Mouse (Mus musculus) small intestine, adult 10 weeks (tissue): Measurements from ENCODE around the gene Nrp1. TPM values are rescaled to one million over a fixed set of nuclear protein-coding genes. Genes with fewer than 3 reads are reported as not detected.

Source experiments
- polyA plus RNA-seq: library from polyadenylated mRNA; stranded (reverse); fragments of 350-450 nt; fragmentation: Illumina TruSeq; extraction: RNeasy Lipid Tissue Mini Kit (QIAGEN cat#74804); gene quantifications from one replicate; pipeline ENCODE4 v1.2.3, GENCODE M21; 2014; ENCODE audit warnings: low replicate concordance

The Nrp1 gene
- 9.8 TPM for polyA plus RNA-seq

GRCm38 (mm10) chr8:128358406-128358755 lies at the start of gene Nrp1:
Nrp1 (plus strand) TSS chr8:128358604.

